Mouse (Mus musculus): Measurements from ENCODE around the gene Tmem53. TPM values are rescaled to one million over a fixed set of nuclear protein-coding genes. Genes with fewer than 3 reads are reported as not detected.

Tmem53 gene
- polyA plus RNA-seq (2015; fragmentation: Nextera tagmentation; extraction: Ambion mirVana), result 25.5 and 32.8 TPM in 2 replicates

DNA sequence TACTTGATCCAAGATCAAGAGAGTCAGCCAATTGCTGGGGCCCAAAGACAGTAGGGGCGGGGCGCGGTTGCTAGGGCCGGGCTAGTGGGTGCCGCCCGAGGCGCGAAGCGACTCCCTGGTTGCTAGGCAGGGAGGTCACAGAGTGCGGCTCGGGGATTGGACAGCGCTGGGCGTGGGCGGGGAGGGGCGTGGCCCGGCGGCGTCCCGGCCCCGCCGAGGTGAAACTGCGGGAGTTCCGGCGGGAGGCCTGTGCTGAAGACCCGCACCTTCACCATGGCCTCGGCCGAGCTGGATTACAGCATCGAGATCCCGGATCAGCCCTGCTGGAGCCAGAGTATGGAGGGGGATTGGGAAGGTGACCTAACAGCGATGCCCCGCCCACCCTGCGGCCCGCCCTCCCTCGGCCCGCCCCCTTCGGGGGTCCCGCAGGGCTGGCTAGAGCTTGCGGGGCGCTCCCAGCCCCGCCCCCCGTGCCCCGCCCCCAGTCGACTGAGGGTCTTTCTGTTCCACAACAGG is at the start of gene Tmem53, which contains the start of gene Armh1:
Gene Tmem53, plus strand, starts transcription at position 151 of the 516 bp plus-strand sequence.
Gene Armh1, minus strand, starts transcription at position 325 of the 516 bp plus-strand sequence.

Other genes starting within 250 kb of the Tmem53 start
- 31.1 and 33.3 TPM in 2 replicates for gene Eif2b3, start 232.5 kb upstream of the Tmem53 start, polyA plus RNA-seq (2015; fragmentation: Nextera tagmentation; extraction: Ambion mirVana)
- 4.4 and 5.2 TPM in 2 replicates for gene Ptch2, start 155.9 kb upstream of the Tmem53 start, polyA plus RNA-seq (2015; fragmentation: Nextera tagmentation; extraction: Ambion mirVana)
- gene Btbd19, start 126.2 kb upstream of the Tmem53 start, polyA plus RNA-seq (2015; fragmentation: Nextera tagmentation; extraction: Ambion mirVana), result 2.8 and 4.8 TPM in 2 replicates
- gene Tctex1d4, start 125.2 kb upstream of the Tmem53 start, polyA plus RNA-seq (2015; fragmentation: Nextera tagmentation; extraction: Ambion mirVana), result 0.22 TPM in 1 of 2 replicates, not detected in the other
- 1.4 and 2.5 TPM in 2 replicates for gene Plk3, start 118.0 kb upstream of the Tmem53 start, polyA plus RNA-seq (2015; fragmentation: Nextera tagmentation; extraction: Ambion mirVana)
- 600 and 626 TPM in 2 replicates for gene Rps8, start 95.7 kb upstream of the Tmem53 start, polyA plus RNA-seq (2015; fragmentation: Nextera tagmentation; extraction: Ambion mirVana)
- 8.3 and 10.5 TPM in 2 replicates for gene Kif2c, start 69.3 kb upstream of the Tmem53 start, polyA plus RNA-seq (2015; fragmentation: Nextera tagmentation; extraction: Ambion mirVana)
- gene Armh1, start 174 bp downstream of the Tmem53 start, polyA plus RNA-seq (2015; fragmentation: Nextera tagmentation; extraction: Ambion mirVana), result 0.12 and 0.18 TPM in 2 replicates
- gene Rnf220, start 245.1 kb downstream of the Tmem53 start, polyA plus RNA-seq (2015; fragmentation: Nextera tagmentation; extraction: Ambion mirVana), result 43.6 and 48.4 TPM in 2 replicates

All from skeletal muscle tissue, postnatal 0 days (tissue).